Mouse (Mus musculus): ENCODE measurements at regions not wholly inside any gene's neighbourhood (a gene's known extent, or its start where the extent isn't known, plus 50 kb on each side); places are given as distances from the start of the nearest gene placed in this dataset.

- no peak for TF ChIP-seq POLR2A (IDR thresholded peaks at IDR 0.05; ENCODE audit: borderline replicate concordance, insufficient read depth, low read length)
- TF ChIP-seq CTCF (IDR thresholded peaks at IDR 0.05; ENCODE audit: borderline replicate concordance, insufficient read depth, low read depth, low read length), result no peak
Measured at GRCm38 (mm10) chr9:23061179-23061929, 161.5 kb upstream of the Bmper start.
